Mouse (Mus musculus) brain, embryonic 18.5 days (tissue): ENCODE data around the gene Gm5168.
"Not testable (repeated sequence)": the region's sequence is repeated elsewhere in the genome, so short reads cannot be mapped to it uniquely, and the experiment has no call there.

Experiments
- DNase-seq: peaks from one replicate; pipeline ENCODE4 v3.0.0-alpha.2; 2012; ENCODE audit warnings: low read depth, low spot score

Gm5168 gene

DNA sequence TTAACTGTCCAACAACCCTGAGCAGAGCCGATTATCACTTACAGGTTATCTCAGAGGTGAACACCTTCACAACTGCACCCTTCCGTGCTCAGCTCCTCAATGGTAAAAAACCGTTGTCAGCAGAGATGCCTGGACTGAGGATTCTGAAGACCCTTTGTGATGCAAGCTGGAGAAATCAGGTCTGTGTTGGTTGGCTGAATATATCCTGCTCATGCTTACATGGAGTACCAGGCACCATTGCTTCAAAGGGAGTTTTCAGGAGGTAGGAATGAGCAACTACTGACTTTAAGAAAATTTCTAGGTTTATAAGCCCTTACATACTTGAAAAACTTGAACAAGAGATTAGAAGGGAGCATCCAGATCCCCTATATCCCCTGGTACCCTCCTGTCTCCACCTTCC is at the start of gene Gm5168:
Gene Gm5168 (minus strand): TSS at position 101 of the 400 bp plus-strand sequence.
- DNase-seq = not testable (repeated sequence)
